Mouse (Mus musculus) embryonic facial prominence, embryonic 15.5 days (tissue): ENCODE measurements around the gene Sesn2. TPM values are rescaled to one million over a fixed set of nuclear protein-coding genes. Genes with fewer than 3 reads are reported as not detected.

ENCODE experiments used
- ATAC-seq: fragments of 200-750 bp; cut with Nextera tagmentation; 2 replicates; pipeline ENCODE4 v1.8.0; 2017; ENCODE audit warnings: low read depth, moderate TSS enrichment; ENCODE audit not compliant: insufficient number of reproducible peaks, low FRiP score, low TSS enrichment
- H3K27ac ChIP-seq: fragments of 300-500 bp; sonication (generic); replicated peaks from 2 replicates; pipeline ENCODE4 v1.5.1; 2015; ENCODE audit warnings: mild to moderate bottlenecking, inconsistent platforms
- H3K27me3 ChIP-seq: fragments of 300-500 bp; sonication (generic); 2 replicates; pipeline ENCODE4 v1.6.1; 2015; ENCODE audit warnings: inconsistent platforms
- H3K36me3 ChIP-seq: fragments of 300-500 bp; sonication (generic); 2 replicates; pipeline ENCODE4 v1.6.1; 2015; ENCODE audit warnings: mild to moderate bottlenecking, inconsistent platforms
- H3K4me1 ChIP-seq: fragments of 300-500 bp; sonication (generic); 2 replicates; pipeline ENCODE4 v1.6.1; 2015; ENCODE audit warnings: inconsistent platforms
- H3K4me2 ChIP-seq: fragments of 300-500 bp; sonication (generic); replicated peaks from 2 replicates; pipeline ENCODE4 v1.6.1; 2015; ENCODE audit warnings: mild to moderate bottlenecking, inconsistent platforms
- H3K4me3 ChIP-seq: fragments of 300-500 bp; sonication (generic); replicated peaks from 2 replicates; pipeline ENCODE4 v1.5.1; 2015; ENCODE audit warnings: mild to moderate bottlenecking, inconsistent platforms
- H3K9ac ChIP-seq: fragments of 300-500 bp; sonication (generic); 2 replicates; pipeline ENCODE4 v1.6.1; 2015; ENCODE audit warnings: inconsistent platforms
- H3K9me3 ChIP-seq: fragments of 300-500 bp; sonication (generic); replicated peaks from 2 replicates; pipeline ENCODE4 v1.6.1; 2016; ENCODE audit warnings: inconsistent platforms
- WGBS: fragments of 180-500 bp; shearing (Covaris S2); methylation state at CpG from one replicate; pipeline ENCODE4 v1.1.7; 2015; 5-methylcytosine and 5-hydroxymethylcytosine counted together
- polyA plus RNA-seq: library from polyadenylated mRNA; unstranded; fragments of >200 nt; fragmentation: Nextera tagmentation; extraction: Ambion mirVana; gene quantifications from 2 replicates; pipeline ENCODE4 v1.2.1, GENCODE M21; 2015

The Sesn2 gene
- polyA plus RNA-seq, 1 experiment from 2014 or later = 12.0 TPM

DNA sequence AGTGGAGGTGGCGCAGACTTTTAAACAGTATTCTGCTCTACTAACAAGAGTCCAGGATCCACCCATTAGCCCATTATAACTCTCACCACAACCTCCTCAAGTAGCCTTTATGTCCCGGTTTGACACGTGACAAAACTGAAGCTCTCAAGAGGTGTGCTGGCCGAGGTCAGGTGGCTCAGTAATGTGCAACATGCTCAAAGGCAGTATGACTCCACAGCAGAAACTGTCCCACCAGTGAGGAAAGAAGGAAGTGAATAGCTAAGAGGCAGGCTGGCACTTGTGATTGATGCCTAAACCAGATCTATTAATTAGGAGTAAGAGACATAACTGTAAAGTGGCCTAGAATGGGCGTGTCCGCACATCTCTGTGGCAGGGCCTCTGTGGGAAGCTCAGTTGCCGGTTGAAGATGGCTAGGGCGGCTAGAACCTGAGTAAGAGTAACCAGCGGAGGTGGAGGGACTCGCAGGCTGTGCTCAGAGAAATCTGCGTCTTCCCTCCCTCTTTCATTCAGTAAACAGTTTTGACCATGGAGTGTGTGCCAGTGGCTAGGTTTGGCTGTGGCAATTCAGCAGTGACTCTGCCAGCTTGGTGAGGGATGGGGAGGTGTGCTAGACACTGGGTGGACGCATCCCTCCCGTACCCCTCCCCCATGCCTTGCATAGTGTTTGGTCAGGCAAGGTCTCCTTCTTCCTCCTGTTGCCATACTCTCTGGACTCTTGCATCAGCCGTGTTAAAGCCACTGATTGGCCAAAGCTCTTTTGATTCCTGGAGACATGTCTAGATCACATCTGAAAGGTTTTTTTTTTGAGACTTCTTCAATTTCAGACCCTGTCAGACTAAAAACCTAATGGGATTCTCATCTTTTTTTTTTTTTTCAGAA, 3.3 kb upstream of the Sesn2 start:
- WGBS = 28% methylated on average over 14 of the region's 14 CpGs
- H3K36me3 ChIP-seq = no peaks in the 10 kb centered on the region

DNA sequence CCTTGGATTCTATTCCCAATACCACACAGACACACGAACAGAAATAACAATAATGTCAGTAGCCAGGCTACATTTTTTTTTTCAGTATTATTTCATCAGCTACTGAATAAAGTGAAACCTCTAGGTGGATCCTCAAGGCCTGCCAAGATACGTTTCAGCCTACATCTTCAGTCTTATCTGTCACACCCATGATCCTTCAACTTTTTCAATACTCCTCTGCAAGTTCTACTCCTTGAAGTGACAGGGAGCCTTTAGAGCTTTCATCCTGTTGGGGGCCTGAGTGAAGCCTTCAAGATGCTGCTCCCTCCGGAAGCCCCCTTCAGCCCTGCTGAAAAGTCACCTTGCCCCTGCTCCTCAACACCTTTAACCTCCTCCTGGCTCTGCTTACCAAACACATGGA, 1.8 kb upstream of the Sesn2 start:
- peaks cover 34% of the 10 kb centered on the region for H3K4me1 ChIP-seq
- no peak overlapping the region for H3K4me2 ChIP-seq
- no peak overlapping the region for H3K4me3 ChIP-seq
- WGBS = 65% methylated on average over 3 of the region's 3 CpGs
- H3K27me3 ChIP-seq = no peaks in the 10 kb centered on the region
- ATAC-seq = no peak
- no peaks in the 10 kb centered on the region for H3K9me3 ChIP-seq
- H3K36me3 ChIP-seq = no peaks in the 10 kb centered on the region
- H3K27ac ChIP-seq = no peak overlapping the region
- H3K9ac ChIP-seq = no peak overlapping the region

More for the DNA sequence above, 3.3 kb upstream of the Sesn2 start:
- ATAC-seq = no peak
- Histone ChIP-seq H3K27ac (no peak overlapping the region), H3K27me3 (no peaks in the 10 kb centered on the region), H3K4me1 (peaks cover 27% of the 10 kb centered on the region), H3K4me3 (peak overlapping the region; percentile 53; the same call in 1 of the 2 replicates), H3K4me2 (peak overlapping the region; percentile 93; the same call in 1 of the 2 replicates), H3K9ac (no peak overlapping the region), H3K9me3 (no peaks in the 10 kb centered on the region)

DNA sequence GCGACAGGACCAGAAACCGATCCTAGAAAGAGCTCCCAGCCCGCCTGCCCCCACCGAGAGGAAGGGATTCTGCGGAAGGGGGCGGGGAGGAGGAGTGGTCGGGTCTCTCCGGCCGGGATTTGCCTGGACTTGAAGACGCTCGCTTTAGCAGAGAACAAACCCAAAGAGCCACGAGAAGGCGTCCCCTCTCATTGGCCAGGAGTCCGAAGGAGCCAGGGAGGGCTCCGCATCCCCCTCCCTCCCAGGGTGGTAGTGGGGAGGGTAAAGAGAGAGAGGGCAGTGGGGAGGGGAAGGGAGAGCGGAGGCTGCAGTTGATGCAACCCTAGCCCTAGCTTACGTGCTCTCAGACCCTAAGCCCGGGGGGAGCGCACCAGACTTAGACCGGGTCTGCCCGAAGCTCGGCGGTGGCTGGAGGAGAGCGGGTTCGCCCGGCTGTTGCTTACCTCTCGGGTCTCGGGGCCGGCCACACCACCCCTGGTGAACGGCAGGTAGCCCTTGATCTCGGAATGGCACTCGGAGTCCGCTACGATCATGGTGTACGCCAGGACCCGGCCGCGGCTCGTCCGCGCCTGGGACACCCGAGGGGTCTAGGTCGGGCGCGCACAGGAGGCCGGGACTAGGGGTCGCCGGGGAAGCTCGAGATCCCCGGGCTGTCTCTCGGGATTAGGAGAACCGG, 542 bp downstream of the Sesn2 start:
- H3K9ac ChIP-seq = peak overlapping the region; percentile 62
- H3K4me2 ChIP-seq = peak overlapping the region; percentile 92
- H3K4me3 ChIP-seq = peak overlapping the region; percentile 89
- peak overlapping the region; percentile 89 for H3K27ac ChIP-seq
- ATAC-seq = peak; percentile 73
- H3K4me1 ChIP-seq = peaks cover 31% of the 10 kb centered on the region
- H3K36me3 ChIP-seq = no peaks in the 10 kb centered on the region
- WGBS = under 1% methylated on average over 52 of the region's 52 CpGs
- no peaks in the 10 kb centered on the region for H3K9me3 ChIP-seq
- no peaks in the 10 kb centered on the region for H3K27me3 ChIP-seq

DNA sequence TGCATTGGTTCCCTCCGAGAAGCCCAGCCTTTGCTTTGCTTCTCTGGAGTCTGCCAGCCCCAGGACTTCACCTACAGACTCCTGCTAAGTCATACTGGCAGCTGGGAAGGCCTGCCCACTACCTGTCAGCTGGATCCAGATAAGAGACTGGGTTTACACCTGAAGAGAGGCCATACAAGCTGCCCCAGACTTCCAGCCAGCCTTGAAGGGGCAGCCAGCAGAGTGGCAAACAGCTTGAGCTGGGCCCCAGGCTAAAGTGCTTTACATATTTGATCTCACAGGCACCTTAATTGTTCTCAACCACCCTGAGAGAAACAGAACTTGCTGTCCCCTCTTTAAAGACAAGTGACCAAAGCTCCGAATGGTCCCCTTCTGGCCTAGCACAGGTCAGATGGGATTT, 3.1 kb downstream of the Sesn2 start:
- H3K9ac ChIP-seq = no peak overlapping the region
- 41% methylated on average over 2 of the region's 2 CpGs for WGBS
- no peak for ATAC-seq

DNA sequence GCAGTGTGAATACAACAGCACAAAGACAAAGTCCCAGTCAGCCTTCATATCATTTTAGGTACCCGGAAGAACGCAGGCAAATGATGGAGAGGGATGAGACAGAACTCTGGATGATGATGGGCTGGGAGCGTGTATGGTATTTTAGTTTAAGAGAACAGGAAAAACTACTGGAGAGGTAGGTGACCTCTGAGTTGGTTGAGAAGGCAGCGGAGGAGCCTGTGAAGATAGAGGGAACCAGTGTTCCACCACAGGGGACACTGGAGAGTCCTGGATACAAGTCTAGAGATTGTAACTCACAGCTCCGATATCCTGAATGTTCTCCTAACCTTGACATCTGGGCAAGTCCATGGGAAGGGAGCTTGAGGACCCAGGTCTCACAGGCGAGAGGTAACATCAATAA, 4.1 kb downstream of the Sesn2 start:
- Histone ChIP-seq H3K9me3 (no peaks in the 10 kb centered on the region), H3K4me2 (no peak overlapping the region), H3K4me1 (peaks cover 21% of the 10 kb centered on the region), H3K36me3 (no peaks in the 10 kb centered on the region), H3K4me3 (no peak overlapping the region), H3K27ac (no peak overlapping the region), H3K27me3 (no peaks in the 10 kb centered on the region), H3K9ac (no peak overlapping the region)
- 77% methylated on average over 6 of the region's 6 CpGs for WGBS
- ATAC-seq = no peak

More for the DNA sequence above, 3.1 kb downstream of the Sesn2 start:
- Histone ChIP-seq H3K27ac (no peak overlapping the region), H3K4me1 (peaks cover 21% of the 10 kb centered on the region), H3K4me2 (no peak overlapping the region), H3K9me3 (no peaks in the 10 kb centered on the region), H3K36me3 (no peaks in the 10 kb centered on the region), H3K4me3 (no peak overlapping the region), H3K27me3 (no peaks in the 10 kb centered on the region)

DNA sequence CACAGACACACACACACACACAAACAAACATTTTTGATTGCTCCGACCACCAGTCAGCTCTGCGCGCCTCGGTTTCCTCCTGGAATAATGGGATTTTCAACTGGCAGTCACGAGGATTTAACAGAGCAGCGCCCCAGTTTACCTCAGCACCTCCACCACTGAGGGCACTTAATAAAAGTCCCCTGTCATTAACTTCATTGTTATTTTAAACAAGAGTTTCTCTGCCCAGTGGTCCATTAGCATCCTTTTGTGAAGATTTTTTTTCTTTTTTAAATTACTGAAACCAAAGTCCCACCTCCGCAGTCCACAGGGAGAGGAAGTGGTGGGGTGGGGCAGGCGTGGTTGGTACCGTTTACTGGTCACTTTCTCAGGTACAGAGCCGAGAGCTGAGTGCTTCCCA, 4.5 kb downstream of the Sesn2 start:
- H3K9me3 ChIP-seq = no peaks in the 10 kb centered on the region
- no peaks in the 10 kb centered on the region for H3K36me3 ChIP-seq
- no peak overlapping the region for H3K4me2 ChIP-seq
- no peak overlapping the region for H3K27ac ChIP-seq
- H3K9ac ChIP-seq = no peak overlapping the region
- no peak for ATAC-seq
- H3K27me3 ChIP-seq = no peaks in the 10 kb centered on the region
- peaks cover 17% of the 10 kb centered on the region for H3K4me1 ChIP-seq
- WGBS = 49% methylated on average over 10 of the region's 10 CpGs
- H3K4me3 ChIP-seq = no peak overlapping the region

DNA sequence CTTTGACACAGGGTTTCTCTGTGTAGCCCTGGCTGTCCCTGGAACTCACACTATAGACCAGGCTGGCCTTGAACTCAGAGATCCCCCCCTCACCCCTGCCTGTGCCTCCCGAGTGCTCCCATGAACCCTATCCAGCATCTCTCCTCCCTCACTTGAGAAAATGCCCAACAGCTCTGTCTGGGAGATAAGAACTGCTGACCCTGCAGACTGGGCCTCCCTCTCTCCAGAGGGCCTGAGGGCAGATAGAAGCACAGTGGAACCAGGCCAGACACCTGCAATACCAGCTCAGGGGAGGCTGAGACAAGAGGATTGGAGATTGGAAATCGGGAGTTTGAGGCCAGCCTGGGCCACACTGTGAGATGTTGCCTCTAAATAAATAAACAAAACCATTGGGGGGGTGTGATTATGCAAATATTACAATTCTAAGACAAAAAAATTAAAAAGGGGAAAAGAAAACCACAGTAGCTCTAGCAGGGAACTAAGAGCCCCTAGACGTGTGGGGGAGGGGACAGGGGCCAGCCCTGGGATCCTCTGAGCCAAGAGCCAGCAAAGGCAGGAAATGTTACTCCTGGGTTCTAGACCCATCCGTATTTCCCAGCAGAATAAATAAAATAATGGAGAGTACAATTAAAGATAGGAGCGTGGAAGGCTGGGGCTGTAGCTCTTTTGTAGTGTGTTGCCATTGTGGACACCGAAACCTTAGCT, 5.1 kb downstream of the Sesn2 start:
- no peak overlapping the region for H3K9ac ChIP-seq
- H3K4me3 ChIP-seq = no peak overlapping the region
- 59% methylated on average over 6 of the region's 6 CpGs for WGBS
- no peaks in the 10 kb centered on the region for H3K9me3 ChIP-seq
- H3K4me1 ChIP-seq = peaks cover 13% of the 10 kb centered on the region
- no peak overlapping the region for H3K27ac ChIP-seq
- no peak overlapping the region for H3K4me2 ChIP-seq
- ATAC-seq = no peak
- no peaks in the 10 kb centered on the region for H3K27me3 ChIP-seq
- H3K36me3 ChIP-seq = no peaks in the 10 kb centered on the region

DNA sequence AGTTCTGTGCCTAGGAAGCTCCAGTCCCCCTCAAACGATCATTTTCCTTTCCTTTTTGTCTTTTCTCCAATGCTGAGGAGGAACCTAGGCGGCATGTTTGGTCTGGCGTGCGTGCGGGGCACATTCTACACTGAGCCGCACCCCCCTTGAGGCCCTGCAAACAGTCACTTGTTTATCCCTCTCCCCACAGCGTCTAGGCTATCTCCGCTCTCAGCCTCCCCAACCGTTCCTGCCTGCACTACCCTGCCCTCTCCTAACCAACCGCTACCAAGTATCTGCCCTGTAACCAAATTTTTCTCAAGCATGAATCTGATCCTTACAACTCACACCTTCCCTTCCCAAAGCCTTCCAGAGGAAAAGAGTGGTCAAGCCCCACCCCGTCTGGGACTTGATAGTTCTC, 7.0 kb downstream of the Sesn2 start:
- H3K9ac ChIP-seq = no peak overlapping the region
- peaks cover 5% of the 10 kb centered on the region; the same call in 1 of the 2 replicates for H3K4me1 ChIP-seq
- no peak overlapping the region for H3K4me2 ChIP-seq
- no peak for ATAC-seq
- no peaks in the 10 kb centered on the region for H3K9me3 ChIP-seq
- H3K27me3 ChIP-seq = no peaks in the 10 kb centered on the region
- peaks cover 14% of the 10 kb centered on the region for H3K36me3 ChIP-seq
- H3K4me3 ChIP-seq = no peak overlapping the region
- 80% methylated on average over 11 of the region's 11 CpGs for WGBS
- H3K27ac ChIP-seq = no peak overlapping the region

DNA sequence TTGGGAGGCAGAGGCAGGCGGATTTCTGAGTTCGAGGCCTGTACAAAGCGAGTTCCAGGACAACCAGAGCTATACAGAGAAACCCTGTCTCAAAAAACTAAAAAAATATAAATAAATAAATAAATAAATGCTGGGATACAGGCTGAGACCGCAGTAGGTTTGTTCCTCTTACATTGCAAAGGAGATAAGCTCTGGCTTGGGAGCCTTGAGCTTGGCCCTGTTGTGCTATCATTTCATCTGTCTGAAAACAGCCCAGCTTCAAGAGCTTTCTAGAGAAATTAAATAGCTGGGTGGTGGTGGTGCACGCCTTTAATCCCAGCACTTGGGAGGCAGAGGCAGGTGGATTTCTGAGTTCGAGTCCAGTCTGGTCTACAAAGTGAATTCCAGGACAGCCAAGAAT, 8.7 kb downstream of the Sesn2 start:
- Histone ChIP-seq H3K4me3 (no peak overlapping the region), H3K4me1 (no peaks in the 10 kb centered on the region), H3K27ac (no peak overlapping the region), H3K9ac (no peak overlapping the region), H3K9me3 (no peaks in the 10 kb centered on the region), H3K36me3 (peaks cover 30% of the 10 kb centered on the region), H3K27me3 (no peaks in the 10 kb centered on the region), H3K4me2 (no peak overlapping the region)
- 95% methylated on average over 6 of the region's 6 CpGs for WGBS
- no peak for ATAC-seq

DNA sequence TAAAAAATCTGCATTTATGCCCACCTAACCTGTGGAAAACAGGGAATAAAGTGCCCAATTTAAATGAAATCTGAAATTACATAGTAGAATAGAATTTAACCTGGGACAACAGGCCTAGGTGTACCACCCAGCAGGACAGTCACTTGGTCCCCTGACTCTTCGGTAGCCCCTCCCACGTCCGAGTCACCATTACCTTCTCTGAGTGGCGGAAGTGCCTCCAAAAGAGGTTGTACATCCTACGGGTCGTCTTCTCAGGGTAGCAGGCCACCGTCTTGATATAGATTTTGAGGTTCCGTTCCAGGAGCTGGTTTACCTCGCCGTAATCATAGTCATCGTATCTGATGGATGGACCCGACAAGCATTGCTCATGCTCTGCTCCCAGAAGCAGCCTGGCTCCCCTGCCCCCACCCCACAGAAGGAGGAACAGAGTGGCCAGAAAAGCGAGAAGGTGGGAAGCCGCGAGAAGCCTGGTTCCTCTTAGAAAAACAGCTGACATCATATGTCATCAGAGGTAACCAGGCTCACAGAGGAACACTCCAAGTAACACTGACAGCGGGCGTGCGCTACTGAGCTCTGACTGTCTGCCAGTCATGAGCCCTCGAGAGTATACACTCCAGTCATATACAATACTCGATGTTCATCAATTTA, 15.9 kb downstream of the Sesn2 start:
- WGBS = 88% methylated on average over 20 of the region's 20 CpGs
- H3K4me2 ChIP-seq = no peak overlapping the region
- H3K27ac ChIP-seq = no peak overlapping the region
- H3K36me3 ChIP-seq = peaks cover 53% of the 10 kb centered on the region
- no peak for ATAC-seq
- 0 out of 2 replicates have a peak, but pooled peaks cover 1% of the 10 kb centered on the region for H3K4me1 ChIP-seq
- no peaks in the 10 kb centered on the region for H3K9me3 ChIP-seq
- H3K27me3 ChIP-seq = no peaks in the 10 kb centered on the region
- no peak overlapping the region for H3K9ac ChIP-seq
- H3K4me3 ChIP-seq = no peak overlapping the region
